Comparison of ENCODE assay signal across 8 mouse cellular contexts in genomic region chr2:174672506-174673190, GRCm38 (mm10). TPM values are rescaled to one million over a fixed set of nuclear protein-coding genes. Genes with fewer than 3 reads are reported as not detected.
DNase-seq lines count a peak whose midpoint lies in the region; ATAC-seq and TF ChIP-seq lines count a peak whose summit lies in the region.

No protein-coding gene starts in this region.

- H3K9ac ChIP-seq in heart, embryonic 11.5 days (ENCODE audit: low read depth, low read length) = no peak overlapping the region
- no peak overlapping the region for H3K9ac ChIP-seq in lung, embryonic 16.5 days (ENCODE audit: low read length)

- no peak for TF ChIP-seq POLR2A in olfactory bulb, adult 2 months (IDR thresholded peaks at IDR 0.05; ENCODE audit: insufficient read depth, low read depth, low read length)

- ATAC-seq in heart, embryonic 11.5 days (replicated peaks; ENCODE audit: insufficient number of reproducible peaks, low FRiP score, low TSS enrichment) = no peak
- ATAC-seq in lung, embryonic 16.5 days (ENCODE audit: low read depth) = no peak
- no peak for ATAC-seq in frontal cortex, adult (ENCODE audit: low TSS enrichment)

- H3K27me3 ChIP-seq in heart, embryonic 11.5 days (ENCODE audit: control insufficient read depth, insufficient read depth, low read length) = peaks cover 17% of the 10 kb centered on the region
- H3K27me3 ChIP-seq in lung, embryonic 16.5 days (ENCODE audit: control insufficient read depth, insufficient read depth, low read depth, low read length) = no peaks in the 10 kb centered on the region

- peaks cover 7% of the 10 kb centered on the region for H3K4me1 ChIP-seq in heart, embryonic 11.5 days (ENCODE audit: control insufficient read depth, insufficient read depth, low read length)
- H3K4me1 ChIP-seq in lung, embryonic 16.5 days (replicated peaks; ENCODE audit: control insufficient read depth, insufficient read depth, low read length) = peaks cover 13% of the 10 kb centered on the region
- peaks cover 19% of the 10 kb centered on the region for H3K4me1 ChIP-seq in olfactory bulb, adult 2 months (ENCODE audit: control insufficient read depth, insufficient read depth, low read length)

- peak; percentile 6 for DNase-seq in ovary, postnatal 14 days (ENCODE audit: low spot score)
- DNase-seq in ovary, postnatal 10 days (ENCODE audit: low spot score) = no peak
- peak; percentile 39 for DNase-seq in embryo, embryonic 11 days
- DNase-seq in kidney, adult 8-10 months = peak; percentile 11 to 31

- TF ChIP-seq CTCF in olfactory bulb, adult 2 months (IDR thresholded peaks at IDR 0.05; ENCODE audit: insufficient read depth, low read depth, low read length) = peak; percentile 11; the same call in 1 of the 2 replicates

- H3K9me3 ChIP-seq in heart, embryonic 11.5 days (replicated peaks; ENCODE audit: control insufficient read depth, low read length) = no peaks in the 10 kb centered on the region
- H3K9me3 ChIP-seq in lung, embryonic 16.5 days (ENCODE audit: control insufficient read depth, low read length) = no peaks in the 10 kb centered on the region

- H3K4me3 ChIP-seq in heart, embryonic 11.5 days (ENCODE audit: low read depth, low read length) = peak overlapping the region; percentile 55
- H3K4me3 ChIP-seq in lung, embryonic 16.5 days (ENCODE audit: low read length) = no peak overlapping the region
- H3K4me3 ChIP-seq in olfactory bulb, adult 2 months (ENCODE audit: insufficient read depth, low read depth, low read length) = no peak overlapping the region

- 17% methylated on average over 11 of the region's 11 CpGs for WGBS in heart, embryonic 11.5 days (ENCODE audit: insufficient replicate concordance)
- WGBS in lung, embryonic 16.5 days = 30% methylated on average over 11 of the region's 11 CpGs
- WGBS in olfactory bulb, adult 2 months = 56% methylated on average over 11 of the region's 11 CpGs

- no peaks in the 10 kb centered on the region for H3K36me3 ChIP-seq in heart, embryonic 11.5 days (ENCODE audit: control insufficient read depth, insufficient read depth, low read length)
- H3K36me3 ChIP-seq in lung, embryonic 16.5 days (ENCODE audit: control insufficient read depth, insufficient read depth, low read length) = no peaks in the 10 kb centered on the region

- H3K4me2 ChIP-seq in heart, embryonic 11.5 days = peak overlapping the region; percentile 98
- H3K4me2 ChIP-seq in lung, embryonic 16.5 days (ENCODE audit: low read depth, low read length) = peak overlapping the region; percentile 84; the same call in 1 of the 2 replicates

- no peak overlapping the region for H3K27ac ChIP-seq in heart, embryonic 11.5 days (ENCODE audit: low read depth, low read length)
- no peak overlapping the region for H3K27ac ChIP-seq in lung, embryonic 16.5 days (ENCODE audit: low read length)
- H3K27ac ChIP-seq in olfactory bulb, adult 2 months (ENCODE audit: insufficient read depth, low read depth, low read length) = no peak overlapping the region

RNA-seq across cellular contexts. Expression of gene Zfp831, which starts 29.3 kb away (rescaled TPM):
- polyA plus RNA-seq in heart, embryonic 11.5 days (2014; fragmentation: Nextera tagmentation; extraction: Ambion mirVana) = not detected in 2 replicates
- polyA plus RNA-seq in lung, embryonic 16.5 days (2015; fragmentation: Nextera tagmentation; extraction: Ambion mirVana) = not detected in 2 replicates
- polyA plus RNA-seq in olfactory bulb, adult 2 months (2012; ENCODE audit: insufficient read depth, insufficient read length, low replicate concordance, missing spikeins) = not detected in 2 replicates
